Mouse (Mus musculus) embryonic facial prominence, embryonic 15.5 days (tissue): ENCODE data around the gene Sf1. TPM values are rescaled to one million over a fixed set of nuclear protein-coding genes. Genes with fewer than 3 reads are reported as not detected.

ENCODE experiments used
- ATAC-seq: fragments of 200-750 bp; cut with Nextera tagmentation; 2 replicates; pipeline ENCODE4 v1.8.0; 2017; ENCODE audit warnings: low read depth, moderate TSS enrichment; ENCODE audit not compliant: insufficient number of reproducible peaks, low FRiP score, low TSS enrichment
- H3K27ac ChIP-seq: fragments of 300-500 bp; sonication (generic); replicated peaks from 2 replicates; pipeline ENCODE4 v1.5.1; 2015; ENCODE audit warnings: mild to moderate bottlenecking, inconsistent platforms
- H3K27me3 ChIP-seq: fragments of 300-500 bp; sonication (generic); 2 replicates; pipeline ENCODE4 v1.6.1; 2015; ENCODE audit warnings: inconsistent platforms
- H3K36me3 ChIP-seq: fragments of 300-500 bp; sonication (generic); 2 replicates; pipeline ENCODE4 v1.6.1; 2015; ENCODE audit warnings: mild to moderate bottlenecking, inconsistent platforms
- H3K4me1 ChIP-seq: fragments of 300-500 bp; sonication (generic); 2 replicates; pipeline ENCODE4 v1.6.1; 2015; ENCODE audit warnings: inconsistent platforms
- H3K4me2 ChIP-seq: fragments of 300-500 bp; sonication (generic); replicated peaks from 2 replicates; pipeline ENCODE4 v1.6.1; 2015; ENCODE audit warnings: mild to moderate bottlenecking, inconsistent platforms
- H3K4me3 ChIP-seq: fragments of 300-500 bp; sonication (generic); replicated peaks from 2 replicates; pipeline ENCODE4 v1.5.1; 2015; ENCODE audit warnings: mild to moderate bottlenecking, inconsistent platforms
- H3K9ac ChIP-seq: fragments of 300-500 bp; sonication (generic); 2 replicates; pipeline ENCODE4 v1.6.1; 2015; ENCODE audit warnings: inconsistent platforms
- H3K9me3 ChIP-seq: fragments of 300-500 bp; sonication (generic); replicated peaks from 2 replicates; pipeline ENCODE4 v1.6.1; 2016; ENCODE audit warnings: inconsistent platforms
- WGBS: fragments of 180-500 bp; shearing (Covaris S2); methylation state at CpG from one replicate; pipeline ENCODE4 v1.1.7; 2015; 5-methylcytosine and 5-hydroxymethylcytosine counted together
- polyA plus RNA-seq: library from polyadenylated mRNA; unstranded; fragments of >200 nt; fragmentation: Nextera tagmentation; extraction: Ambion mirVana; gene quantifications from 2 replicates; pipeline ENCODE4 v1.2.1, GENCODE M21; 2015

Gene Sf1
- polyA plus RNA-seq, 1 experiment from 2014 or later: 145 TPM

DNA sequence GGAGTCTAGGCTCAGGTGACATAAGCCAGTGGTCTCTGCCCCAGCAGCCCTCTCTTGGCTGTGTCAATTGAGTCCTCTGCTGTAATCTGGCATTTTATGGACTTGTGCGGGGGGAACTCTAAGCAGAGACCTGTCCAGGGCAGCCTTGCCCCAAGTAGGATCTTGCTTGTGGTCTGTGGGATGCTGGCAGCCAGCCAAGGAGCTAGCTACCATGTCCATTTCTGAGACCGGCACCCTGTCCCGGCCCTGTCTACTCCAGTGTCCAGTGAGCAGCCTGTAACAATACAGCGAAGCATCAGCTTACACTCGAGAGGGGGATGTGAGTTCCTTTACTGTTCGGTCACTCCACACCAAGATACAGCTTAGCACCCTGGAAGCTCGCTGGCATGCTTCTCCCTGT is 9.5 kb upstream of the Sf1 start:
- H3K9me3 ChIP-seq: no peaks in the 10 kb centered on the region
- peaks cover 25% of the 10 kb centered on the region; the same call in 1 of the 2 replicates for H3K36me3 ChIP-seq
- H3K4me3 ChIP-seq: no peak overlapping the region
- ATAC-seq: no peak
- H3K4me2 ChIP-seq: no peak overlapping the region
- no peaks in the 10 kb centered on the region for H3K27me3 ChIP-seq
- 86% methylated on average over 7 of the region's 7 CpGs for WGBS
- no peak overlapping the region for H3K9ac ChIP-seq
- no peak overlapping the region for H3K27ac ChIP-seq
- peaks cover 16% of the 10 kb centered on the region for H3K4me1 ChIP-seq

DNA sequence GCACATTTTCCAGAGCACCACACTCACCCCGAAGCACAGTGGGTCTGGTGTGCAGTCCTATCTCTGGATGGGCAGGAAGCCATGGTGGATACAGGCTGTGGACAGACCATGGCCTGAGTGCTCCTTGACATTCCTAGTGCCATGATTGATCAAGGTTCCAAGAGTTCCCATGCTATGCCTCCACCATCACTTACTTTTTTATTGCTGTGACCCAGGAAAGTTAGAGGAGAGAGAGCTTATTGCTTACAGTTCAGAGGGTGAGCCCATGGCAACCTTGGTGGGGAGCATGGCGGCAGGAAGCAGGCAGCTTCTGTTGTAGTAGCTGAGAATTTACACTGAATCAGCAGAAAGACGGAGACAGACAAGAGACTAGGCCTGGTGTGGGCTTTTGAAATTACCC is 2.2 kb upstream of the Sf1 start:
- Histone ChIP-seq H3K27me3 (no peaks in the 10 kb centered on the region), H3K9ac (no peak overlapping the region), H3K36me3 (peaks cover 11% of the 10 kb centered on the region), H3K4me1 (peaks cover 17% of the 10 kb centered on the region), H3K4me2 (no peak overlapping the region), H3K27ac (no peak overlapping the region), H3K4me3 (no peak overlapping the region), H3K9me3 (no peaks in the 10 kb centered on the region)
- WGBS: 95% methylated on average over 3 of the region's 3 CpGs
- ATAC-seq: no peak

DNA sequence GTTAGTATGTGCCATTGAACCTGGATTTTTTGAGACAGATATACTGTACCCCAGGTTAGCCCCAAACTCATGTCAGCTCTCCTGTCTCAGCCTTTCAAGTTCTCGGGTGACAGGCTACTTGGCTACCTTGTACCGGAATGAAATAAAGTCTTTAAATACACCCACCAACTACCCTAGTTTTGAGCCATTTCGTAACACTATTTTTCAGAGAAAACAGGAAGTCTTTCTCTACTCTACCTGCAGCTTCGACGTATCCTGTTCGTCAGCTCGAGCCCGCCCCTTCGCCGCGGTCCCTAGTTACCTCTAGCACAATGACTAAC is 439 bp upstream of the Sf1 start:
- peaks cover 28% of the 10 kb centered on the region for H3K36me3 ChIP-seq
- H3K4me2 ChIP-seq: peak overlapping the region; percentile 56
- peak overlapping the region; percentile 96 for H3K27ac ChIP-seq
- peak overlapping the region; percentile 22; the same call in 1 of the 2 replicates for H3K9ac ChIP-seq
- no peaks in the 10 kb centered on the region for H3K9me3 ChIP-seq
- no peaks in the 10 kb centered on the region for H3K27me3 ChIP-seq
- H3K4me3 ChIP-seq: peak overlapping the region; percentile 85
- ATAC-seq: no peak
- WGBS: under 1% methylated on average over 11 of the region's 11 CpGs
- H3K4me1 ChIP-seq: peaks cover 28% of the 10 kb centered on the region

DNA sequence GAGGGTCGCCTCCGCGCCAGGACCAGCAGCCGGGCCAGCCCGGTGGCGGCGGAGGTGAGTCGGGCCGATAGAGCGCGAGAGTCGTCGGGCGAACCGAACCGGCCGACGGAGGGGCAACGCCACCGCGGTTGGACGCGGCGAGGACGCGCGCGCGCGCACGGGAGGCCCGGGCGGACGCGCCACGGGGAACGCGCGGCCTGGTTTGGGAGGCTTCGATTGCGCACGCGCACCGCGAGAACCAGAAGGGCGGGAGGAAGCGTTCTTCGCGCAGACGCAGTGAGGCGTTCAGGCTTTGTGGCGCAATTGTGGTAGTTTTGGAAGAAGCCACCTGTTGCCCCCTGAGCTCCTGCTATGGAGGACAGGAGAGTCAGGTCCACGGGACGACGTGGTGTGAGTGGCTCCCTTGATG is 831 bp downstream of the Sf1 start:
- H3K9me3 ChIP-seq: no peaks in the 10 kb centered on the region
- WGBS: 1% methylated on average over 55 of the region's 55 CpGs
- peak overlapping the region; percentile 83 for H3K4me2 ChIP-seq
- ATAC-seq: no peak
- H3K27me3 ChIP-seq: no peaks in the 10 kb centered on the region
- H3K9ac ChIP-seq: peak overlapping the region; percentile 90
- H3K27ac ChIP-seq: peak overlapping the region; percentile 96
- H3K4me3 ChIP-seq: peak overlapping the region; percentile 85
- H3K36me3 ChIP-seq: peaks cover 38% of the 10 kb centered on the region
- peaks cover 28% of the 10 kb centered on the region for H3K4me1 ChIP-seq

DNA sequence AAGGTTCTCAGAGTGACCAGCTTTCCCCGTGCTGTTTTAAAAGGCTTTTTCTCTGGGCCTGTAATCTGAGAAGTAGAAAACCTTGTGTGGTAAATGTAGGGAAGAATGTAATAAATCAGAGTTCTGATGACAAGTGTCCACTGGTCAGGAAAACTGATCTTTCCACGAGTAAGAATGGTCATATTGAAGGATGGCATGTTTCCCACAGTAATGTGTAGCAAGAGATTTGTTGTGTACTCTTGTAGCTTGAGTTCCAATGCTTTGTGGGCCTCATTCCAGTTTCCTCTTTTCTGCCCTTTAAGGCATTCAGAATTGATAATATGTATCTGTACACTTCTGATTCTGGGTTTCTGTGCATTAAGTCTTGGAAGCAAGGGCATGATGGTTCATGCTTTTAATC is 1.4 kb downstream of the Sf1 start:
- H3K9me3 ChIP-seq: no peaks in the 10 kb centered on the region
- H3K27me3 ChIP-seq: no peaks in the 10 kb centered on the region
- peaks cover 28% of the 10 kb centered on the region for H3K4me1 ChIP-seq
- H3K4me3 ChIP-seq: peak overlapping the region; percentile 85
- peak overlapping the region; percentile 90 for H3K9ac ChIP-seq
- no peak for ATAC-seq
- peak overlapping the region; percentile 96; the same call in 1 of the 2 replicates for H3K27ac ChIP-seq
- peak overlapping the region; percentile 83 for H3K4me2 ChIP-seq
- H3K36me3 ChIP-seq: peaks cover 43% of the 10 kb centered on the region
- 3% methylated on average over 2 of the region's 2 CpGs for WGBS

DNA sequence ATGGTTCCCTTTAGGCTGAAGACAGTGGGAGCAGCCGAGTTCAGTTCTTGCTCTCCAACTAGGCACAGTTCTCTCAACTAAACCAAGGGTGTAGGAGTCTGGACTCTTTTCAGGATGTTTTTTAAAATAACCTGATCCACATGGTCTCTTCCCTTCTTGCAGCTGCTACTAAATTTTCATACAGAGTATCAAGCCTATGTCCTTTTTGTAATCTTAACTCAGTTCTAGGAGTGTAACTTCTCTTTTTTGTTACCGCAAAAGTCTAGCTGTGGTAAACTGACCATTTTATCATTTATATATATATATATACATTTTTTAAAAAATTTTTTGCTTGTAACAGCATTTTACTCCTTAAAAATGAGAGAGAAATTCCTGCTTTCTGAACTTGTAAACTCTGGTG is 6.7 kb downstream of the Sf1 start:
- Histone ChIP-seq H3K27ac (no peak overlapping the region), H3K27me3 (no peaks in the 10 kb centered on the region), H3K9me3 (no peaks in the 10 kb centered on the region), H3K9ac (no peak overlapping the region), H3K36me3 (peaks cover 89% of the 10 kb centered on the region), H3K4me1 (peaks cover 17% of the 10 kb centered on the region), H3K4me2 (no peak overlapping the region), H3K4me3 (no peak overlapping the region)
- 81% methylated on average over 2 of the region's 2 CpGs for WGBS
- no peak for ATAC-seq

DNA sequence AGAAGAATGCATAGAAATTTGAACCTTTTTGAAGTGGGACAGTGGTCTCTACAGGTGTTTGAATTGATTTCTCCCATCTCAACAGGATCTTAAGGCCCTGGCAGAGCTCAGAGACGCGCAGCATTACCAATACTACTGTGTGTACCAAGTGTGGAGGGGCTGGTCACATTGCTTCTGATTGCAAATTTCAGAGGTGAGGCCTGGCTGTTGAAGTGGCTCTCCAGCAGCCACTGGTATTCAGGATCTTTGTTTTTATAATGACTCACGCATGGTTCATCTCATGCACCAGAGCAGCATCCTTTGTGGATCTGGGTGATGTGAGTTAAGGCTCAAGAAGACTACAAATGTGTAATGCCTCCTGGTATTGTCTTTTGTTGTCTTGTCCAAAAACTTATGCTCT is 8.9 kb downstream of the Sf1 start:
- Histone ChIP-seq H3K27me3 (no peaks in the 10 kb centered on the region), H3K4me1 (0 out of 2 replicates have a peak, but pooled peaks cover under 1% of the 10 kb centered on the region), H3K9ac (no peak overlapping the region), H3K36me3 (peaks cover 93% of the 10 kb centered on the region), H3K4me3 (no peak overlapping the region), H3K9me3 (no peaks in the 10 kb centered on the region), H3K27ac (no peak overlapping the region), H3K4me2 (no peak overlapping the region)
- WGBS: 92% methylated on average over 3 of the region's 3 CpGs
- no peak for ATAC-seq

DNA sequence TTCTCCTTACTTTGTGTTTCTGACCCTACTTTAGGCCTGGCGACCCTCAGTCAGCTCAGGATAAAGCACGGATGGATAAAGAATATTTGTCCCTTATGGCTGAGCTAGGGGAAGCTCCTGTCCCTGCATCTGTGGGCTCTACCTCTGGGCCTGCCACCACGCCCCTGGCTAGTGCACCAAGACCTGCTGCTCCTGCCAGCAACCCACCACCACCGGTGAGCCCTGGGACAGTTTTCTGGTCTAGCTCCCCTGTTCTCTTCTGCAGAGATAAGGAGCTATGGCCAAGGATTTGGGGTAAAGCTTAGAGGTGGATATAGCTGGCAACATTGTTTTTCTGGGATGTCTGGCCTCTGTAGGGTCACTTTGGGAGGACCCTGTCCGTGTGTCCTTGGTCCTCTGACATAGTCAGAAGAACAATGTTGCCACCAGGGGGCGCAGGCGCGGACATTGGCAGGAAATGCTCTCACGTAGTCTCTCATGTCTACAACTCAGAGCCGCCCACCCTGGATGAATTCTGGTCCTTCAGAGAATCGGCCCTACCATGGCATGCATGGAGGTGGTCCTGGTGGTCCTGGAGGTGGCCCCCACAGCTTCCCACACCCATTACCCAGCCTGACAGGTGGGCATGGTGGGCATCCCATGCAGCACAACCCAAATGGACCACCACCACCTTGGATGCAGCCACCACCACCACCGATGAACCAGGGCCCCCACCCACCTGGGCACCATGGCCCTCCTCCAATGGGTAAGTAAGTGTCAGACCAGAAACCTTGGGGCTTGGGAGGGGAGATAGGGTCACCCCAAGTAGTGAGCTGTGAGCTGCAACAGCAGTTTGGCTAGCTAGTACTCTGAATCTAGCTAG is 10.3 kb downstream of the Sf1 start:
- 68% methylated on average over 12 of the region's 12 CpGs for WGBS
- no peak overlapping the region for H3K9ac ChIP-seq
- no peak for ATAC-seq

DNA sequence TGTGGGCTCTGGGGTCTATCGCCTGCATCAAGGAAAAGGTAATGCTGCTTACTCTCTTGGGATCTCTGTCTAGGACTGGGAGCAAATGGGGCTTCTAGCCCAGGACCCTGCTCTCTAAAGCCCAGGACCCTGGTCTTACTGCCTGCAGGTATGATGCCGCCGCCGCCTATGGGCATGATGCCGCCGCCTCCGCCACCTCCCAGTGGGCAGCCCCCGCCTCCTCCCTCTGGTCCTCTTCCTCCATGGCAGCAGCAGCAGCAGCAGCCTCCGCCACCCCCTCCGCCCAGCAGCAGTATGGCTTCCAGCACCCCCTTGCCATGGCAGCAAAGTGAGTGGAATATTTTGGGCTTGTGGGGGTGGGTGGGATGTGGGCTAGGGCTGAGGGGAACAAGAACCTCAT is 11.1 kb downstream of the Sf1 start:
- H3K9ac ChIP-seq: no peak overlapping the region
- H3K4me3 ChIP-seq: no peak overlapping the region
- 96% methylated on average over 10 of the region's 10 CpGs for WGBS
- no peak for ATAC-seq
- no peaks in the 10 kb centered on the region for H3K9me3 ChIP-seq
- H3K36me3 ChIP-seq: peaks cover 94% of the 10 kb centered on the region
- H3K27me3 ChIP-seq: no peaks in the 10 kb centered on the region
- H3K27ac ChIP-seq: no peak overlapping the region
- H3K4me2 ChIP-seq: no peak overlapping the region
- H3K4me1 ChIP-seq: no peaks in the 10 kb centered on the region

More for the DNA sequence above, 10.3 kb downstream of the Sf1 start:
- peaks cover 94% of the 10 kb centered on the region for H3K36me3 ChIP-seq
- no peak overlapping the region for H3K27ac ChIP-seq
- no peak overlapping the region for H3K4me3 ChIP-seq
- no peaks in the 10 kb centered on the region for H3K9me3 ChIP-seq
- H3K4me2 ChIP-seq: no peak overlapping the region
- no peaks in the 10 kb centered on the region for H3K27me3 ChIP-seq
- H3K4me1 ChIP-seq: no peaks in the 10 kb centered on the region

DNA sequence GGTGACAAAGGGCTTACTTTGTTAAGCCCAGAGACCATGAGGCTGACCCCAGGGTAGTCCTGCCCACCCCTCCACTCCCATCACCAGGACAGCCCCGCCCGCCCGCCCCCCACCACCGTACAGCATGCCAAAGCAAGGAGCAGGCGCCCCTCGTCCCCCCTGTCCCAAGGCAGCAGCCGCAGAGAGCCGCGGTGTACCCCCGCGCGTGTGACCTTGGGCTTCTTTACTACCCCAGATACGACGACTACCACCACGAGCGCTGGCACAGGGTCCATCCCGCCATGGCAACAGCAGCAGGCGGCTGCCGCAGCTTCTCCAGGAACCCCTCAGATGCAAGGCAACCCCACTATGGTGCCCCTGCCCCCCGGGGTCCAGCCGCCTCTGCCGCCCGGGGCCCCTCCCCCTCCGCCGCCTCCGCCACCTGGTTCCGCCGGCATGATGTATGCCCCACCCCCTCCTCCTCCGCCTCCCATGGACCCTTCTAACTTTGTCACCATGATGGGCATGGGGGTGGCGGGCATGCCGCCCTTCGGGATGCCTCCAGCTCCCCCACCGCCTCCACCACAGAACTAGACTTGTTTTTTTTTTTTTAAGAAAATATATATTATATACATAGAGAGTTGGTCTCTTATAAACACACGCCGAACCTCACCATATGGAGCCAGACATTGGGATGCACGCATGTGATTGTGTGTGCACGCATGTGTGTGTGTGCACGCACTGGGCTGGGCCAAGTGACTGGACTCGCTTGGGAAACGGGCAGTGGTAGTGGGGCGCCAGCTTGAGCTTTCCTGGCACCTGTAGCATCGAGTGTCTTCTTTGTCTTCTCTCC is 12.1 kb downstream of the Sf1 start:
- H3K9ac ChIP-seq: no peak overlapping the region
- no peaks in the 10 kb centered on the region for H3K27me3 ChIP-seq
- no peak overlapping the region for H3K27ac ChIP-seq
- H3K4me3 ChIP-seq: no peak overlapping the region
- no peaks in the 10 kb centered on the region for H3K9me3 ChIP-seq
- ATAC-seq: no peak
- no peak overlapping the region for H3K4me2 ChIP-seq
- H3K4me1 ChIP-seq: no peaks in the 10 kb centered on the region
- WGBS: 91% methylated on average over 36 of the region's 42 CpGs
- peaks cover 86% of the 10 kb centered on the region for H3K36me3 ChIP-seq

DNA sequence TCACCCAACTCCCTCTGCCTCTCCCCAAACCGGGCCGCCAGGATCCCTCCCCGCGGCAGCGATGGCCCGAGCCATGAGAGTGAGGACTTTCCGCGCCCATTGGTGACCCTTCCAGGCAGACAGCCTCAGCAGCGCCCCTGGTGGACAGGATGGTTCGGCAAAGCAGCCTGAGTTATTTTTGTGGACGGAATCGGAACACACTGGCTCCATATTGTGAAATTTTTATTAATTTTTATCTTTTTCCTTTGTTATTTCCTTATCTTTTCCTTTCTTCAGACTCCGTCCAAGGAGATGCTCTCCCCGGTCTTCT is 12.7 kb downstream of the Sf1 start:
- Histone ChIP-seq H3K4me1 (no peaks in the 10 kb centered on the region), H3K4me2 (no peak overlapping the region), H3K4me3 (no peak overlapping the region), H3K27me3 (no peaks in the 10 kb centered on the region), H3K27ac (no peak overlapping the region), H3K9ac (no peak overlapping the region), H3K36me3 (peaks cover 81% of the 10 kb centered on the region), H3K9me3 (no peaks in the 10 kb centered on the region)
- ATAC-seq: no peak
- 76% methylated on average over 14 of the region's 14 CpGs for WGBS
